Mouse (Mus musculus) liver, embryonic 12.5 days (tissue): ENCODE data around the gene Scrt2. TPM values are rescaled to one million over a fixed set of nuclear protein-coding genes. Genes with fewer than 3 reads are reported as not detected.

ENCODE experiments used
- ATAC-seq: fragments of 200-750 bp; cut with Nextera tagmentation; 2 replicates; pipeline ENCODE4 v1.8.0; 2017; ENCODE audit warnings: moderate number of reproducible peaks, mild to moderate bottlenecking, moderate library complexity
- H3K27ac ChIP-seq: fragments of 300-500 bp; sonication (generic); 2 replicates; pipeline ENCODE4 v1.5.1; 2016; ENCODE audit warnings: mild to moderate bottlenecking
- H3K27me3 ChIP-seq: fragments of 300-500 bp; sonication (generic); replicated peaks from 2 replicates; pipeline ENCODE4 v1.6.1; 2016; ENCODE audit warnings: mild to moderate bottlenecking, moderate library complexity
- H3K36me3 ChIP-seq: fragments of 300-500 bp; sonication (generic); 2 replicates; pipeline ENCODE4 v1.6.1; 2016; ENCODE audit warnings: mild to moderate bottlenecking, moderate library complexity
- H3K4me1 ChIP-seq: fragments of 300-500 bp; sonication (generic); 2 replicates; pipeline ENCODE4 v1.6.1; 2016
- H3K4me2 ChIP-seq: fragments of 300-500 bp; sonication (generic); 2 replicates; pipeline ENCODE4 v1.6.1; 2016; ENCODE audit warnings: mild to moderate bottlenecking, moderate library complexity
- H3K4me3 ChIP-seq: fragments of 300-500 bp; sonication (generic); 2 replicates; pipeline ENCODE4 v1.5.1; 2016; ENCODE audit warnings: mild to moderate bottlenecking, moderate library complexity
- H3K9ac ChIP-seq: fragments of 300-500 bp; sonication (generic); 2 replicates; pipeline ENCODE4 v1.6.1; 2016; ENCODE audit warnings: mild to moderate bottlenecking, moderate library complexity
- H3K9me3 ChIP-seq: fragments of 300-500 bp; sonication (generic); replicated peaks from 2 replicates; pipeline ENCODE4 v1.6.1; 2016; ENCODE audit warnings: mild to moderate bottlenecking, moderate library complexity
- WGBS: fragments of 180-500 bp; shearing (Covaris S2); methylation state at CpG from one replicate; pipeline ENCODE4 v1.1.7; 2016; ENCODE audit not compliant: insufficient replicate concordance; 5-methylcytosine and 5-hydroxymethylcytosine counted together
- polyA plus RNA-seq: library from polyadenylated mRNA; unstranded; fragments of >200 nt; fragmentation: Nextera tagmentation; extraction: Ambion mirVana; gene quantifications from 2 replicates; pipeline ENCODE4 v1.2.1, GENCODE M21; 2016

Gene Scrt2
- polyA plus RNA-seq, 1 experiment from 2014 or later = not detected

GRCm38 (mm10) chr2:152097916-152098315, 16.6 kb downstream of the Scrt2 start:
- Histone ChIP-seq H3K36me3 (no peaks in the 10 kb centered on the region), H3K27me3 (peaks cover 96% of the 10 kb centered on the region), H3K4me1 (peaks cover 7% of the 10 kb centered on the region), H3K27ac (no peak overlapping the region), H3K4me3 (no peak overlapping the region), H3K9me3 (no peaks in the 10 kb centered on the region), H3K4me2 (no peak overlapping the region), H3K9ac (no peak overlapping the region)
- no peak for ATAC-seq
- WGBS = 58% methylated on average over 11 of the region's 11 CpGs

- H3K4me3 ChIP-seq = no peak overlapping the region
- peaks cover 88% of the 10 kb centered on the region for H3K27me3 ChIP-seq
- H3K9me3 ChIP-seq = no peaks in the 10 kb centered on the region
- peaks cover 1% of the 10 kb centered on the region for H3K4me1 ChIP-seq
- H3K27ac ChIP-seq = no peak overlapping the region
- H3K36me3 ChIP-seq = no peaks in the 10 kb centered on the region
- no peak overlapping the region for H3K4me2 ChIP-seq
- no peak overlapping the region for H3K9ac ChIP-seq
- 50% methylated on average over 3 of the region's 3 CpGs for WGBS
- no peak for ATAC-seq
Measured at GRCm38 (mm10) chr2:152099538-152099937, 18.2 kb downstream of the Scrt2 start.

DNA sequence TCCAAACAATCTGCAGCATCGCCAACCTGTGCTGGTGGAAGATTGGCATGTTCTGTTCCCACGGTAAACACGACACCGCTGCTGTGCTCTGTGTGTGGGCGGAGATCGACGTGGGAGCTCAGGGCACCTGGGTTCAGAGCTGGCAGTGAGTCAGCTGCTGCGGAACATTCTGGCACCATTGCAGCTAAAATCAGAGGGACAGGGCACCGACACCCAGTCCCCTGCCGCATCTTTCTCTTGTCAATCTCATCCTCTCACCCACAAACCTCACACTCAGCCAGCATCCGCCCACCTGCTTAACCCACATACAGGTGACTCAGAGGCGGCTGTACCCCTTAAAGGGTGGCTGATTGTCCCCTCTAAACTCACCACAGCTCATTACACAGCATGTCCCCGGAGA, 20.4 kb downstream of the Scrt2 start:
- Histone ChIP-seq H3K27ac (no peak overlapping the region), H3K4me1 (peaks cover 16% of the 10 kb centered on the region), H3K4me3 (no peak overlapping the region), H3K9ac (no peak overlapping the region), H3K9me3 (no peaks in the 10 kb centered on the region), H3K36me3 (0 out of 2 replicates have a peak, but pooled peaks cover 1% of the 10 kb centered on the region), H3K4me2 (no peak overlapping the region), H3K27me3 (peaks cover 66% of the 10 kb centered on the region)
- 60% methylated on average over 13 of the region's 13 CpGs for WGBS
- ATAC-seq = no peak

DNA sequence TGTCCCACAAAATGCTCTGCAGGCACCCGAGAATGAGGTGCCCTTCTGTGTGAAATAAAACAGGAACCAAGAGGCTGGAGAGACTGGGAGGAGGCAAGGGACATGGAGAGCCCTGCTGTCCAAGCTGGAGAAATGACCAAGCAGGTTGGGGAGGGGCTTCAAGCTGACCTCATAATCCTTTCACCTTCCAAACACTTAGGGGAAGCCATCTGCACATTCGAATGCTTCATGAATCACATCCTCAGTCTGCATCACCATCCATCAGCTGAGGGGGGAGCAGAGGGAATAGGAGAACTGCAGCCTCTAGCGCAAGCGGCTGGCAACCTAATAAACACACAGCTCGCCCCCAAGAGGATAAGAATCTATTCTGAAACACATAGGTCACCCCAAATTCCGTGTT, 21.0 kb downstream of the Scrt2 start:
- ATAC-seq = no peak
- H3K9ac ChIP-seq = no peak overlapping the region
- H3K36me3 ChIP-seq = peaks cover 7% of the 10 kb centered on the region
- H3K9me3 ChIP-seq = no peaks in the 10 kb centered on the region
- no peak overlapping the region for H3K27ac ChIP-seq
- H3K4me1 ChIP-seq = peaks cover 22% of the 10 kb centered on the region
- 50% methylated on average over 6 of the region's 6 CpGs for WGBS
- peaks cover 60% of the 10 kb centered on the region for H3K27me3 ChIP-seq
- H3K4me2 ChIP-seq = no peak overlapping the region
- H3K4me3 ChIP-seq = no peak overlapping the region

DNA sequence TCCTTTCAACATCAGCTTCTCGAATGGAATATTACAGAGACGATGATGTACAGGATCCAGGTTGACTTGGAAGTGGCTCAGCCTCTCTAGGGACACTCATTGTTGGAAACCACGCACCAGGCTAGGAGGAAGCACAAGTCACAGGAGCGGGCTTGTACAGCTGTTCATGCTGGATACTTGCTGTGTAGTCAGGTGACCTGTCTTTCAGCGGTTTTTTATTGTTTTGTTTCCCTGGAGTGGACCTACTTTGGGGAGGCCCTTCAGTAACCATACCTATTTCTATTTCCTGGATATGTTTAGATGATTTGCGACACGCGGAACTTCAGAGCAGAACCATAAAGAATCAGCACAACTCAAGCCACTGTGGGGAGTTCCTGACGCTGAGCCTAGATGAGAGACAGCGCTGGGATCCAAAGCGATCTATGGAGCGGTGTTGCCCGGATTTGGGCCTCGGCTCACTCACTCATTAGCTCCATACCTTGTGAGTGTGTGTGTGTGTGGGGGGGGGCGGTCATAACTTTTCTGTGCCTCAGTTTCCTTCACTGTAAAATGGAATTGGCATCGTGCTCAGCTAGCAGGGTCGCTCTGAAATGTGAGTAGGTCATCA, 23.5 kb downstream of the Scrt2 start:
- H3K4me3 ChIP-seq = peak overlapping the region; percentile 87
- H3K4me1 ChIP-seq = peaks cover 22% of the 10 kb centered on the region
- 16% methylated on average over 17 of the region's 17 CpGs for WGBS
- peak overlapping the region; percentile 78 for H3K4me2 ChIP-seq
- H3K27me3 ChIP-seq = peaks cover 39% of the 10 kb centered on the region
- H3K9me3 ChIP-seq = no peaks in the 10 kb centered on the region
- H3K36me3 ChIP-seq = peaks cover 32% of the 10 kb centered on the region
- peak; percentile 57 for ATAC-seq
- H3K9ac ChIP-seq = peak overlapping the region; percentile 95
- peak overlapping the region; percentile 92 for H3K27ac ChIP-seq

GRCm38 (mm10) chr2:152105318-152106224, 24.2 kb downstream of the Scrt2 start, which contains the start of gene Srxn1:
Gene Srxn1 (plus strand): TSS chr2:152105516.
- Histone ChIP-seq H3K9me3 (no peaks in the 10 kb centered on the region), H3K4me1 (peaks cover 22% of the 10 kb centered on the region), H3K27me3 (peaks cover 32% of the 10 kb centered on the region), H3K27ac (peak within 1 kb of the TSS; percentile 92), H3K4me2 (peak within 1 kb of the TSS; percentile 78), H3K9ac (peak within 1 kb of the TSS; percentile 95), H3K4me3 (peak within 1 kb of the TSS; percentile 87), H3K36me3 (peaks cover 39% of the 10 kb centered on the region)
- WGBS = 2% methylated on average over 83 of the region's 84 CpGs
- ATAC-seq = peak; percentile 96

DNA sequence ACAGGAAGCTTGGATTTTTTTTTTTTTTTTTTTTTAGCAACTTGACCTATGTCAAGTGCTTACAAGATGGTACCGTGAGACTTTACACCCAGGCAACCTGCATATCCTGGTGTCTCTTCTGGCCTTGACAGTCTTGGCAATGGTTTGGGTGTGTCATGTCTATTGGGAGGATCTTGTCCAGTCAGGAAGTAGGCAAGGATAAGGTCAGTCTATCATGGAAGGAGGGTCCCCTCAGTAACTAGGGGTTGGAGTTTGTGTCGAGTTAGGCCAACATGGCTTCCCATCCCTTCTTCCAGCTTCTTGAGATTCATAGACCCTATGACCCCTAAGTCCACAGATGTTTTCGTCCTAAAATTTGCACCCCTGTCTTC, 24.9 kb downstream of the Scrt2 start:
- no peaks in the 10 kb centered on the region for H3K9me3 ChIP-seq
- H3K9ac ChIP-seq = peak overlapping the region; percentile 95
- peak overlapping the region; percentile 87 for H3K4me3 ChIP-seq
- peak overlapping the region; percentile 92 for H3K27ac ChIP-seq
- peaks cover 40% of the 10 kb centered on the region for H3K36me3 ChIP-seq
- WGBS = 83% methylated on average over 3 of the region's 3 CpGs
- no peak for ATAC-seq
- H3K27me3 ChIP-seq = peaks cover 25% of the 10 kb centered on the region
- H3K4me2 ChIP-seq = peak overlapping the region; percentile 78
- peaks cover 22% of the 10 kb centered on the region for H3K4me1 ChIP-seq

- no peak for ATAC-seq
- Histone ChIP-seq H3K4me1 (peaks cover 22% of the 10 kb centered on the region), H3K27me3 (peaks cover 22% of the 10 kb centered on the region), H3K4me2 (peak overlapping the region; percentile 78), H3K36me3 (peaks cover 40% of the 10 kb centered on the region), H3K9me3 (no peaks in the 10 kb centered on the region), H3K9ac (peak overlapping the region; percentile 95), H3K27ac (peak overlapping the region; percentile 92; the same call in 1 of the 2 replicates), H3K4me3 (peak overlapping the region; percentile 87)
- 90% methylated on average over 10 of the region's 10 CpGs for WGBS
Measured at GRCm38 (mm10) chr2:152106597-152106996, 25.3 kb downstream of the Scrt2 start.

DNA sequence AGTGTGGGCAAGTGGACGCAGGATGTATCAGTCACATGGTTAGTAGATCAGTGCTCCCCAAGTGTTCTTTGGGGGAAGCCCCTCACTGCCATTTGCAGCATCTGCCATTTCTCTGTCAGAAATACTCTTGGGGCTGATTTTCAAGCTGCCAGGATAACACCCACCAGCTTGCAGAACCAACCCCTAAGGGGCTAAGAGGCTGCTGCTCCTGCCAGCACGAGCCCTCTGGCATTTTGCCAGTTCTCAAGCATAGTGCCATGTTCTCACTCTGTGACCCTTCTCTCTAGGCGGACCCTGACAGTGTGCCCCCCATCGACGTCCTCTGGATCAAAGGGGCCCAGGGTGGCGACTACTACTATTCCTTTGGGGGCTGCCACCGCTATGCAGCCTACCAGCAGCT, 27.4 kb downstream of the Scrt2 start:
- 84% methylated on average over 7 of the region's 7 CpGs for WGBS
- H3K36me3 ChIP-seq = peaks cover 40% of the 10 kb centered on the region
- peaks cover 39% of the 10 kb centered on the region for H3K4me1 ChIP-seq
- no peaks in the 10 kb centered on the region for H3K9me3 ChIP-seq
- H3K9ac ChIP-seq = no peak overlapping the region
- no peak overlapping the region for H3K27ac ChIP-seq
- ATAC-seq = no peak
- no peak overlapping the region for H3K4me2 ChIP-seq
- no peak overlapping the region for H3K4me3 ChIP-seq
- peaks cover 8% of the 10 kb centered on the region; the same call in 1 of the 2 replicates for H3K27me3 ChIP-seq

GRCm38 (mm10) chr2:152109386-152109785, 28.1 kb downstream of the Scrt2 start:
- H3K4me3 ChIP-seq = no peak overlapping the region
- H3K27me3 ChIP-seq = peaks cover 13% of the 10 kb centered on the region
- H3K27ac ChIP-seq = no peak overlapping the region
- H3K9ac ChIP-seq = no peak overlapping the region
- WGBS = 74% methylated on average over 5 of the region's 5 CpGs
- no peak for ATAC-seq
- H3K36me3 ChIP-seq = peaks cover 40% of the 10 kb centered on the region
- no peaks in the 10 kb centered on the region for H3K9me3 ChIP-seq
- no peak overlapping the region for H3K4me2 ChIP-seq
- peaks cover 43% of the 10 kb centered on the region for H3K4me1 ChIP-seq

- no peak overlapping the region for H3K4me3 ChIP-seq
- no peak for ATAC-seq
- no peaks in the 10 kb centered on the region for H3K9me3 ChIP-seq
- no peak overlapping the region for H3K4me2 ChIP-seq
- no peak overlapping the region for H3K27ac ChIP-seq
- H3K27me3 ChIP-seq = peaks cover 28% of the 10 kb centered on the region
- H3K36me3 ChIP-seq = peaks cover 40% of the 10 kb centered on the region
- H3K4me1 ChIP-seq = peaks cover 51% of the 10 kb centered on the region
- no peak overlapping the region for H3K9ac ChIP-seq
- 51% methylated on average over 2 of the region's 2 CpGs for WGBS
Measured at GRCm38 (mm10) chr2:152111311-152111710, 30.0 kb downstream of the Scrt2 start.

GRCm38 (mm10) chr2:152111920-152112319, 30.6 kb downstream of the Scrt2 start:
- peaks cover 47% of the 10 kb centered on the region for H3K4me1 ChIP-seq
- no peak overlapping the region for H3K4me3 ChIP-seq
- peak; percentile 85 for ATAC-seq
- no peak overlapping the region for H3K9ac ChIP-seq
- no peaks in the 10 kb centered on the region for H3K9me3 ChIP-seq
- H3K27me3 ChIP-seq = peaks cover 29% of the 10 kb centered on the region
- H3K27ac ChIP-seq = no peak overlapping the region
- no peak overlapping the region for H3K4me2 ChIP-seq
- peaks cover 38% of the 10 kb centered on the region for H3K36me3 ChIP-seq
- 5% methylated on average over 7 of the region's 7 CpGs for WGBS
